Mouse (Mus musculus) left cerebral cortex, postnatal 36 days (tissue): ENCODE results near the gene Rgma. TPM values are rescaled to one million over a fixed set of nuclear protein-coding genes. Genes with fewer than 3 reads are reported as not detected.

Source experiments
- total RNA-seq, 2 experiments: library from RNA; stranded (reverse); gene quantifications; 2 replicates each; pipeline ENCODE4 v1.2.3; 2021

Rgma gene
- total RNA-seq, 2 experiments from 2014 or later: 59.0 to 64.1 TPM

Other genes with a start within 250 kb of the Rgma start
- gene Chd2, start 166.3 kb downstream of the Rgma start, total RNA-seq: 10 to 100 TPM; 35.8 to 59.8 TPM